Mouse (Mus musculus) forebrain, embryonic 16.5 days (tissue): Measurements from ENCODE around the gene Fbxo46. TPM values are rescaled to one million over a fixed set of nuclear protein-coding genes. Genes with fewer than 3 reads are reported as not detected.

Experiments
- ATAC-seq: fragments of 200-750 bp; cut with Nextera tagmentation; 2 replicates; pipeline ENCODE4 v1.8.0; 2017; ENCODE audit warnings: mild to moderate bottlenecking, moderate library complexity
- H3K27ac ChIP-seq: fragments of 300-500 bp; sonication (generic); 2 replicates; pipeline ENCODE4 v1.5.1; 2014; ENCODE audit warnings: low read length, control low read depth
- H3K27me3 ChIP-seq: fragments of 300-500 bp; sonication (generic); replicated peaks from 2 replicates; pipeline ENCODE4 v1.6.1; 2014; ENCODE audit warnings: low read length; ENCODE audit not compliant: control insufficient read depth, insufficient read depth
- H3K36me3 ChIP-seq: fragments of 300-500 bp; sonication (generic); 2 replicates; pipeline ENCODE4 v1.6.1; 2014; ENCODE audit not compliant: control insufficient read depth, insufficient read depth
- H3K4me1 ChIP-seq: fragments of 300-500 bp; sonication (generic); replicated peaks from 2 replicates; pipeline ENCODE4 v1.6.1; 2014; ENCODE audit warnings: low read length; ENCODE audit not compliant: control insufficient read depth, insufficient read depth
- H3K4me2 ChIP-seq: fragments of 300-500 bp; sonication (generic); 2 replicates; pipeline ENCODE4 v1.6.1; 2014; ENCODE audit warnings: mild to moderate bottlenecking, low read length, control low read depth
- H3K4me3 ChIP-seq: fragments of 300-500 bp; sonication (generic); replicated peaks from 2 replicates; pipeline ENCODE4 v1.5.1; 2014; ENCODE audit warnings: mild to moderate bottlenecking, low read length, control low read depth
- H3K9ac ChIP-seq: fragments of 300-500 bp; sonication (generic); replicated peaks from 2 replicates; pipeline ENCODE4 v1.6.1; 2014; ENCODE audit warnings: low read depth, low read length, control low read depth
- H3K9me3 ChIP-seq: fragments of 300-500 bp; sonication (generic); 2 replicates; pipeline ENCODE4 v1.6.1; 2016; ENCODE audit warnings: low read length; ENCODE audit not compliant: control insufficient read depth
- WGBS: fragments of 180-500 bp; shearing (Covaris S2); extraction: QIAGEN DNeasy Blood & Tissue Kit; methylation state at CpG from one replicate; pipeline ENCODE4 v1.1.7; 2014; 5-methylcytosine and 5-hydroxymethylcytosine counted together
- polyA plus RNA-seq: library from polyadenylated mRNA; unstranded; fragments of >200 nt; fragmentation: Nextera tagmentation; extraction: Ambion mirVana; gene quantifications from 2 replicates; pipeline ENCODE4 v1.2.1, GENCODE M21; 2015

The Fbxo46 gene
- polyA plus RNA-seq, 1 experiment from 2014 or later, result 25.4 TPM

DNA sequence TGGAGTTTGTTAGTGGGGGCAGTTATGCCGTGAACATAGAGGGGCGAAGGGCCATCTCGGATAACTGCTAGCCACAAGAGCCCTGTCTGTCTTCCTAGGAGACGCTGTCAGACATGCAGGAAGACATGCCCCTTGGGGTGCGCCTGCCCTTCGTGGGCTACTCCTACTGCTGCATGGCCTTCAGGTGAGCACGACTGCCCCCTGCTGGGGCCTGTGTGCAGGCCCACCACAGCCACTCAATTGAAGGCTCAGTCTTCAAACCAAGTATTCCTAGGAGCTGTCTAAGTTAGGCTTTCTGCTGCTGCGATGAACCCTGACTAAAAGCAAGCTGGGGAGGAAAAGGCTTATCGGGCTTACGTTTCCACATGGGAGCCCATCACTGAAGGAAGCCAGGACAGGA is 30.8 kb upstream of the Fbxo46 start:
- H3K9ac ChIP-seq, result no peak overlapping the region
- H3K36me3 ChIP-seq, result peaks cover 10% of the 10 kb centered on the region
- H3K9me3 ChIP-seq, result no peaks in the 10 kb centered on the region
- no peak overlapping the region for H3K27ac ChIP-seq
- 40% methylated on average over 10 of the region's 10 CpGs for WGBS
- H3K27me3 ChIP-seq, result no peaks in the 10 kb centered on the region
- no peak for ATAC-seq
- H3K4me2 ChIP-seq, result no peak overlapping the region
- H3K4me1 ChIP-seq, result peaks cover 18% of the 10 kb centered on the region
- H3K4me3 ChIP-seq, result no peak overlapping the region

DNA sequence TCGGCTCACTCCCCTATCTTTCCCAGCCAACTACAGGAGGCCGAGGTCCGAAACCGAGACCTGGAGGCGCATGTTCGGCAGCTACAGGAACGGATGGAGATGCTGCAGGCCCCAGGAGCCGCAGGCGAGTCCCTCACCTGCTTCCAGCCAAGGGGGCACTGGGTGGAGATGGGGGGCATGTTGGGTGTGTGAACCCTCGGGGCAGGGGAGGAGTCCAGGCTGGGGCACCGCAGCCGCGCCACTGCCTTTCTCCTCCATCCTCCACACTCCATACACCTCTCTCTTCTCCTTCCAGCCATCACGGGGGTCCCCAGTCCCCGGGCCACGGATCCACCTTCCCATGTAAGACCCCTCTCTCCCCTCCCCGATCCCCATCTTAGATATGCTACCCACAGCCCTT is 27.7 kb upstream of the Fbxo46 start:
- Histone ChIP-seq H3K4me2 (no peak overlapping the region), H3K4me1 (peaks cover 47% of the 10 kb centered on the region), H3K9ac (peak overlapping the region; percentile 41; the same call in 1 of the 2 replicates), H3K9me3 (no peaks in the 10 kb centered on the region), H3K36me3 (peaks cover 10% of the 10 kb centered on the region), H3K27me3 (no peaks in the 10 kb centered on the region), H3K27ac (no peak overlapping the region), H3K4me3 (no peak overlapping the region)
- ATAC-seq, result no peak
- 35% methylated on average over 17 of the region's 17 CpGs for WGBS

DNA sequence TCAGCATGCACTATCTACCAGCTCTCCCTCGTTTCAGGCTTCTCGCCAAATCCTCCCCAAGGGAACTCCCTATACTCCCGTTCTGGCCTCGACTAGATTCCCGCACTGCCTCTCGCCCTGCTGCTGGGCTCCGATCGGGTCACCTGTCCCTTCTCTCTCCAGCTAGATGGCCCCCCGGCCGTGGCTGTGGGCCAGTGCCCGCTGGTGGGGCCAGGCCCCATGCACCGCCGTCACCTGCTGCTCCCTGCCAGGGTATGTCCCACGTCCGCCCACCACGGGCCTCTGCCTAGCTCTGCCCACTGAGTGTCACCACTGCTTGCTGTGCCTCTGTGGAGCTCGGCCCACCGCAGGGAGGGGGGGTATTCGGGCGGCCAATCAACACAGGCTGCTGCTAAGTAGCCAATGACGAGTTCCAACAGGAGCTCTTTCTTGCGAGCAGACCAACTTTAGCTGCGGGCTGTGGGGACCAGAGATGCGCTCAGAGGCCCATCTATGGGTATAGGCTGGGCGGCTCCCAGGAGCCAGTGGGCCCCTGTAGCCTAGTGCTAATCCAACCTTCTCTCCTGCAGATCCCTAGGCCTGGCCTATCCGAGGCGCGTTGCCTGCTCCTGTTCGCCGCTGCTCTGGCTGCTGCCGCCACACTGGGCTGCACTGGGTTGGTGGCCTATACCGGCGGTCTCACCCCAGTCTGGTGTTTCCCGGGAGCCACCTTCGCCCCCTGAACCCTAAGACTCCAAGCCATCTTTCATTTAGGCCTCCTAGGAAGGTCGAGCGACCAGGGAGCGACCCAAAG is 27.1 kb upstream of the Fbxo46 start:
- H3K36me3 ChIP-seq, result peaks cover 10% of the 10 kb centered on the region
- peak overlapping the region; percentile 41; the same call in 1 of the 2 replicates for H3K9ac ChIP-seq
- 0 out of 2 replicates have a peak overlapping the region, but pooled peaks have one; percentile 6 for H3K4me3 ChIP-seq
- H3K27ac ChIP-seq, result no peak overlapping the region; the same call in 1 of the 2 replicates
- H3K4me2 ChIP-seq, result peak overlapping the region; percentile 95
- no peaks in the 10 kb centered on the region for H3K9me3 ChIP-seq
- peaks cover 47% of the 10 kb centered on the region for H3K4me1 ChIP-seq
- 3% methylated on average over 38 of the region's 38 CpGs for WGBS
- peak; percentile 61 for ATAC-seq
- no peaks in the 10 kb centered on the region for H3K27me3 ChIP-seq

DNA sequence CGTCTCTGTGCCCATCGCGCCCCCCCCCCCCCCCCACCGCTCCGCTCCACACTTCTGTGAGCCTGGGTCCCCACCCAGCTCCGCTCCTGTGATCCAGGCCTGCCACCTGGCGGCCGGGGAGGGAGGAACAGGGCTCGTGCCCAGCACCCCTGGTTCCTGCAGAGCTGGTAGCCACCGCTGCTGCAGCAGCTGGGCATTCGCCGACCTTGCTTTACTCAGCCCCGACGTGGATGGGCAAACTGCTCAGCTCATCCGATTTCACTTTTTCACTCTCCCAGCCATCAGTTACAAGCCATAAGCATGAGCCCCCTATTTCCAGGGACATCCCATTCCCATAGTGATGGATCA is 26.5 kb upstream of the Fbxo46 start:
- peaks cover 47% of the 10 kb centered on the region for H3K4me1 ChIP-seq
- peak overlapping the region; percentile 57 for H3K4me3 ChIP-seq
- peak overlapping the region; percentile 95 for H3K4me2 ChIP-seq
- WGBS, result 2% methylated on average over 11 of the region's 15 CpGs
- 0 out of 2 replicates have a peak overlapping the region, but pooled peaks have one; percentile 26 for H3K9ac ChIP-seq
- no peaks in the 10 kb centered on the region for H3K27me3 ChIP-seq
- peaks cover 6% of the 10 kb centered on the region for H3K36me3 ChIP-seq
- peak overlapping the region; percentile 61 for H3K27ac ChIP-seq
- no peaks in the 10 kb centered on the region for H3K9me3 ChIP-seq
- ATAC-seq, result peak; percentile 49

DNA sequence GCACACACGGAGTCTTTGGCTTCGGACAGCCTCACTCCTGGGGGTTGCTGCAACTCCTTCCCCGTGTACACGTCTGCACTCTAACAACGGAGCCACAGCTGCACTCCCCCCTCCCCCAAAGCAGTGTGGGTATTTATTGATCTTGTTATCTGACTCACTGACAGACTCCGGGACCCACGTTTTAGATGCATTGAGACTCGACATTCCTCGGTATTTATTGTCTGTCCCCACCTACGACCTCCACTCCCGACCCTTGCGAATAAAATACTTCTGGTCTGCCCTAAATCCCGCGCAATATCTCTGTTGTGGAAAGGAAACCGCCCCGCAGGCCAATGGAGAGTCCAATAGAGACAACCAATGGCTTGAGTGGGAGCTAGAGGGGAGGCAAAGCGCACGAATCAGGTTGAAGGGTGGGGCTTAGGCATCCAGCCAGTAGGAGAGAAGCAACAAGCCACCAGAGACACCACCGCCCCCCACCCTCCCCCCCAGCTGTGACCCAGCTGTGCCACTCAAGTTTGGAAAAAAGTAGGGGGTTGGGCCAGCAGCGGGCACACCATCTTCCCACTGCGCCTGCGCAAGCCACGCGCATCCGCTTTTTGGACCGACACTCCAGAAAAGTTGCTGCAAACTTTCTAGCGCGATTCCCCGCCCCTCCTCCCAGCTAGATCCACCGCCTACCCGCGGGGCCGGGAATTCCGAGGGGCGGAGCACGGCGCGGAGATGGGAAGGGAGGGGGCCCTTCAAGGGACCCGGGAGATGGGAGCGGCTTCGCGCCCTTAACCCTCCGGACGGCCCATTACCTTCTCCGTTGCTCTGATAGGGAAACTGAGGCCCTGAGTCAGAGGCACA is 25.9 kb upstream of the Fbxo46 start:
- 0 out of 2 replicates have a peak, but pooled peaks cover 5% of the 10 kb centered on the region for H3K36me3 ChIP-seq
- peak overlapping the region; percentile 95 for H3K4me2 ChIP-seq
- peak overlapping the region; percentile 67 for H3K27ac ChIP-seq
- H3K4me3 ChIP-seq, result peak overlapping the region; percentile 57
- ATAC-seq, result peak; percentile 65
- WGBS, result under 1% methylated on average over 43 of the region's 45 CpGs
- peak overlapping the region; percentile 63 for H3K9ac ChIP-seq
- no peaks in the 10 kb centered on the region for H3K27me3 ChIP-seq
- no peaks in the 10 kb centered on the region for H3K9me3 ChIP-seq
- H3K4me1 ChIP-seq, result peaks cover 47% of the 10 kb centered on the region

GRCm38 (mm10) chr7:19094471-19094825 is 25.2 kb upstream of the Fbxo46 start, which contains the start of gene Six5:
Six5 (plus strand) TSS chr7:19094594.
- Histone ChIP-seq H3K4me3 (peak within 1 kb of the TSS; percentile 57), H3K27ac (peak within 1 kb of the TSS; percentile 67), H3K36me3 (0 out of 2 replicates have a peak, but pooled peaks cover 5% of the 10 kb centered on the region), H3K9ac (peak within 1 kb of the TSS; percentile 63), H3K4me1 (peaks cover 47% of the 10 kb centered on the region), H3K4me2 (peak within 1 kb of the TSS; percentile 95), H3K27me3 (no peaks in the 10 kb centered on the region), H3K9me3 (no peaks in the 10 kb centered on the region)
- no peak for ATAC-seq
- 2% methylated on average over 25 of the region's 36 CpGs for WGBS

DNA sequence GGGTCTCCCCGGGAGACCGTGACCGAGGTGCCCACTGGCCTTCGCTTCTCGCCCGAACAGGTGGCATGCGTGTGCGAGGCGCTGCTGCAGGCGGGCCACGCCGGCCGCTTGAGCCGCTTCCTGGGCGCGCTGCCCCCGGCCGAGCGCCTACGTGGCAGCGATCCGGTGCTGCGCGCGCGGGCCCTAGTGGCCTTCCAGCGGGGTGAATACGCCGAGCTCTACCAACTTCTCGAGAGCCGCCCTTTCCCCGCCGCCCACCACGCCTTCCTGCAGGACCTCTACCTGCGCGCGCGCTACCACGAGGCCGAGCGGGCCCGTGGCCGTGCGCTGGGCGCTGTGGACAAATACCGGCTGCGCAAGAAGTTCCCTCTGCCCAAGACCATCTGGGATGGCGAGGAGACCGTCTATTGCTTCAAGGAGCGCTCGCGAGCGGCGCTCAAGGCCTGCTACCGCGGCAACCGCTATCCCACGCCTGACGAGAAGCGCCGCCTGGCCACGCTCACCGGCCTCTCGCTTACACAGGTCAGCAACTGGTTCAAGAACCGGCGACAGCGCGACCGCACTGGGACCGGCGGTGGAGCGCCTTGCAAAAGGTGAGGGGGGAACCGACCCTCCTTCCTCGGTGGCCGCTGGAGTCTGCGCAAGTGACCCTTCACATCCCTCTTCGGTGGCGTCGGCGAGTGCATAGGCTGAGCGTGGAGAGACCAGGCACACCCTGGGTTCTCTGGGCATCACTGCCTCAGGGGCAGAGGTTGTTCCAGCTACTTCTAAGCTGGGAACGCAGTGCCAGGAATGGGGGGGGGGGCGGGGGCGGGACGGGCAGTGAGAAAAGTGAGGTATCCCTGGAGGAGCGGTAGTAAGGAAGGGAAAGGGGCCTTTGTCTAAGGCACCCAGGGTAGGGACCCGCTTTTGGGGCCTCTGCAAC is 24.6 kb upstream of the Fbxo46 start:
- under 1% methylated on average over 84 of the region's 87 CpGs for WGBS
- Histone ChIP-seq H3K4me2 (peak overlapping the region; percentile 95), H3K9ac (peak overlapping the region; percentile 63), H3K4me1 (peaks cover 47% of the 10 kb centered on the region), H3K36me3 (0 out of 2 replicates have a peak, but pooled peaks cover 5% of the 10 kb centered on the region), H3K4me3 (peak overlapping the region; percentile 57), H3K27me3 (no peaks in the 10 kb centered on the region), H3K27ac (peak overlapping the region; percentile 67), H3K9me3 (no peaks in the 10 kb centered on the region)
- 0 out of 2 replicates have a peak, but pooled peaks have one; percentile 2 for ATAC-seq

DNA sequence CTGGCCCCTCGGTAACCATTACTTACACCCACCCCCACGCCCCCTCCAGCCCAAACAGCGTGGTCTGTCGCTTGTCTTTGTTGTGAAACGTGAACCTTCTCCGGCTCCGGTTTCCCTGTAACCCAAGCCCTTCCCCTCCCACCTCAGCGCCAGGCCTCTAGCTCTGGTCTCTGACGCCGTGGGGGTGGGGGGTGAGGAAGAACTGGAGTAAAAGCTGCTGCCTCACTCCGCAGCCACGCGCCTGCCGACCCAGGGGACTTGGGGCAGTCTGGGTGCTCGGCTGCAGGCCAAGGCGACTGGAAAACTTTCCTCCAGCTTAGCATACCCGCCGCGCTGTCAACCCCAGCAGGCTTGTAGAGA is 23.9 kb upstream of the Fbxo46 start:
- H3K4me1 ChIP-seq, result peaks cover 47% of the 10 kb centered on the region

More for the DNA sequence above, 23.9 kb upstream of the Fbxo46 start:
- Histone ChIP-seq H3K36me3 (0 out of 2 replicates have a peak, but pooled peaks cover 2% of the 10 kb centered on the region), H3K4me2 (peak overlapping the region; percentile 95), H3K9ac (peak overlapping the region; percentile 63), H3K27ac (no peak overlapping the region), H3K9me3 (no peaks in the 10 kb centered on the region), H3K4me3 (peak overlapping the region; percentile 57), H3K27me3 (no peaks in the 10 kb centered on the region)
- ATAC-seq, result no peak
- under 1% methylated on average over 19 of the region's 19 CpGs for WGBS
